Comparison of ENCODE assay signal across 12 mouse cellular contexts in the genomic region with DNA sequence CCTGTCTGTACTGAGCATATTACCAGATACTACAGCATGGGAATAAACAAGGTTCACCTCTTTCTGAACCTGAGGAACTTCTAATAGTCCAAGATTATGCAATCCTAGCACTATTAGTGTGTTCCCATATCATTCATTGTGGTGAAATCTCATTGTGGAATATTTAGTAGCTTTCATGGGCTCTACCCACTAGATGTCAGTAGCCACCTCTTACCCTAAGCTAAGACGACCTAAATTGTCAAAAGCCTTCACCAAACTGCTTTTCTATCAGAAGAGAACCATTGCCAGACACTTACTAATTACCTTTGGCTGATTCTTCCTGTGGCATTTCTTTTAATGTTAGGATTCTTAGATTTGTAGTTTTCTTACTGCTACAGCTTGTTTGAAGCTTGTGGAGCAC.
DNase-seq lines count a peak whose midpoint lies in the region; ATAC-seq and TF ChIP-seq lines count a peak whose summit lies in the region.
"Had no signal": no experiment of that assay in that cellular context is flagged by ENCODE, and none has a peak within 500 bp of the region (broad histone marks: within the 10 kb centered on the region; RNA-seq: fewer than 3 reads in every experiment).

No protein-coding gene starts in this region.

- 5% methylated on average over 1 of the region's 1 CpGs for WGBS in heart, postnatal 0 days
- 3% methylated on average over 1 of the region's 1 CpGs for WGBS in lung, postnatal 0 days

- no peak overlapping the region for H3K27ac ChIP-seq in heart, postnatal 0 days (ENCODE audit: low read depth)
- H3K27ac ChIP-seq in lung, postnatal 0 days (ENCODE audit: low read length) = no peak overlapping the region
- H3K27ac ChIP-seq: liver, embryonic 12.5 days had no signal

- intact Hi-C loops in heart, postnatal 14 days (cut with DNase I) = no loop called here

- no peak for DNase-seq in heart, postnatal 0 days (ENCODE audit: low spot score)
- no peak for DNase-seq in heart, postnatal 14 days
- peak; percentile 41 for DNase-seq in lung, postnatal 0 days (ENCODE audit: low spot score)
- no peak for DNase-seq in lung, adult 18-20 months
- no peak for DNase-seq in Patski (ENCODE audit: low read depth, low spot score)
- DNase-seq in retina, postnatal 1 day = peak; percentile 46
- DNase-seq in cerebellum, adult 8-10 months = no peak
- no peak for DNase-seq in ovary, adult 18-20 months (ENCODE audit: low spot score)
- DNase-seq: heart, postnatal 4 days; lung, postnatal 4 days had no signal

- no peaks in the 10 kb centered on the region for H3K27me3 ChIP-seq in heart, postnatal 0 days (ENCODE audit: control insufficient read depth, insufficient read depth, low read length)
- H3K27me3 ChIP-seq in lung, postnatal 0 days (replicated peaks; ENCODE audit: insufficient read depth, low read length) = no peaks in the 10 kb centered on the region
- peaks cover 6% of the 10 kb centered on the region for H3K27me3 ChIP-seq in Patski
- H3K27me3 ChIP-seq: liver, embryonic 12.5 days had no signal

- no peaks in the 10 kb centered on the region for H3K4me1 ChIP-seq in heart, postnatal 0 days (ENCODE audit: control insufficient read depth, insufficient read depth)
- no peaks in the 10 kb centered on the region for H3K4me1 ChIP-seq in lung, postnatal 0 days (ENCODE audit: insufficient read depth, low read depth, low read length)
- H3K4me1 ChIP-seq: liver, embryonic 12.5 days had no signal

- TF ChIP-seq CTCF in heart, postnatal 0 days (IDR thresholded peaks at IDR 0.05; ENCODE audit: low read depth) = peak; percentile 19; the same call in 1 of the 2 replicates
- peak; percentile 39 for TF ChIP-seq CTCF in lung, postnatal 0 days (IDR thresholded peaks at IDR 0.05)
- TF ChIP-seq CTCF in Patski (IDR thresholded peaks at IDR 0.05) = peak; percentile 58

- CTCF ChIA-PET in Patski (lab: Charles Lee) = interaction anchor here (1.4 to 2.7 kb wide), 3 partner anchors 12 to 459 kb away, joined by 4 to 11 read pairs (median 8); no protein-coding TSS in a partner anchor

- no peak overlapping the region for H3K4me2 ChIP-seq in heart, postnatal 0 days (ENCODE audit: low read depth, low read length)
- no peak overlapping the region for H3K4me2 ChIP-seq in lung, postnatal 0 days (replicated peaks; ENCODE audit: low read depth, low read length)
- H3K4me2 ChIP-seq: liver, embryonic 12.5 days had no signal

- in situ Hi-C loops in Patski (cut with MboI; ENCODE audit: low pct_unique_long_range_greater_than_20kb) = no loop called here

- no peaks in the 10 kb centered on the region for H3K9me3 ChIP-seq in heart, postnatal 0 days (replicated peaks; ENCODE audit: control insufficient read depth, low read length)
- no peaks in the 10 kb centered on the region for H3K9me3 ChIP-seq in lung, postnatal 0 days (ENCODE audit: low read length)
- H3K9me3 ChIP-seq: G1E; liver, embryonic 12.5 days had no signal

- H3K9ac ChIP-seq in heart, postnatal 0 days (replicated peaks; ENCODE audit: low read depth, low read length) = no peak overlapping the region
- no peak overlapping the region for H3K9ac ChIP-seq in lung, postnatal 0 days (replicated peaks; ENCODE audit: low read depth)
- H3K9ac ChIP-seq: liver, embryonic 12.5 days had no signal

- H3K4me3 ChIP-seq in heart, postnatal 0 days (ENCODE audit: low read depth, low read length) = no peak overlapping the region
- no peak overlapping the region for H3K4me3 ChIP-seq in lung, postnatal 0 days (ENCODE audit: low read depth, low read length)
- H3K4me3 ChIP-seq: liver, embryonic 12.5 days had no signal

- no peak for ATAC-seq in heart, postnatal 0 days (ENCODE audit: insufficient read depth, low read depth)
- no peak for ATAC-seq in lung, postnatal 0 days
- peak; percentile 60 for ATAC-seq in Patski
- ATAC-seq: liver, embryonic 12.5 days had no signal

- H3K36me3 ChIP-seq in heart, postnatal 0 days (replicated peaks; ENCODE audit: control insufficient read depth, insufficient read depth, low read length) = no peaks in the 10 kb centered on the region
- H3K36me3 ChIP-seq in lung, postnatal 0 days (ENCODE audit: insufficient read depth, low read length) = no peaks in the 10 kb centered on the region
- H3K36me3 ChIP-seq: G1E; liver, embryonic 12.5 days had no signal

- POLR2A ChIA-PET in Patski (lab: Charles Lee) = no interaction called here

- no peak for TF ChIP-seq EP300 in heart, postnatal 0 days (IDR thresholded peaks at IDR 0.05; ENCODE audit: low read depth)
- TF ChIP-seq EP300 in lung, postnatal 0 days (IDR thresholded peaks at IDR 0.05) = no peak

Comparison
In these comparisons a context has a peak if more than half of its experiments do, and no peak if none do; other contexts are left out.
1. DNase-seq: peak in lung, postnatal 0 days (single experiment) and retina, postnatal 1 day (single experiment); none in heart, postnatal 0 days (single experiment), heart, postnatal 14 days (0 of 2), lung, adult 18-20 months (0 of 2), Patski (single experiment), cerebellum, adult 8-10 months (single experiment) and ovary, adult 18-20 months (single experiment).
2. Peak in every context shown above with its lines, with median percentiles within 50 percentile points of each other: CTCF ChIP-seq.